Mouse (Mus musculus) right cerebral cortex, postnatal 14 days (tissue): ENCODE measurements around the gene Tead1.
A peak's percentile ranks its signal among the peaks of the same experiment; 100 is the strongest.
"Not testable (repeated sequence)": the region's sequence is repeated elsewhere in the genome, so short reads cannot be mapped to it uniquely, and the experiment has no call there.

Experiments used
- DNase-seq: peaks from one replicate; pipeline ENCODE4 v3.0.0; 2022

Gene Tead1

GRCm38 (mm10) chr7:112868551-112869465, 189.7 kb downstream of the Tead1 start:
- peak; percentile 64 for DNase-seq

DNA sequence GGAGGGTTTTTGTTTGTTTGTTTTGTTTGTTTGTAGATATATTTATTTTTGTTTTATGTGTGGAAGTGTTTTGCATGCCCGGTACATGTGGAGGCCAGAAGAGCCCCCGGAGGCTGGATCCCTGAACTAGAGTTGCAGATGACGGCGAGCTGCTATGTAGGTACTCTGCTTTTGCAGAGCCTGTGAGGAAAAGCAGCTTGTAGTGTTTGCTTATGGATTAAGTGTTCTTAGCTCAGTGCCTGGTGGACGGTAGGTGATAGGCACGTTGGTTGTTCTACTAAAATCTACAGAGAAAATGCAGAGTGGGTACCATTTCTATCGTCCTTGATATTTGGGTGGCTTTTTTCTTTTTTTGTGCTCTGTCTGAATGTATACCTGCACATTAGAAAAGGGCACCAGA, 192.6 kb downstream of the Tead1 start:
- no peak for DNase-seq

DNA sequence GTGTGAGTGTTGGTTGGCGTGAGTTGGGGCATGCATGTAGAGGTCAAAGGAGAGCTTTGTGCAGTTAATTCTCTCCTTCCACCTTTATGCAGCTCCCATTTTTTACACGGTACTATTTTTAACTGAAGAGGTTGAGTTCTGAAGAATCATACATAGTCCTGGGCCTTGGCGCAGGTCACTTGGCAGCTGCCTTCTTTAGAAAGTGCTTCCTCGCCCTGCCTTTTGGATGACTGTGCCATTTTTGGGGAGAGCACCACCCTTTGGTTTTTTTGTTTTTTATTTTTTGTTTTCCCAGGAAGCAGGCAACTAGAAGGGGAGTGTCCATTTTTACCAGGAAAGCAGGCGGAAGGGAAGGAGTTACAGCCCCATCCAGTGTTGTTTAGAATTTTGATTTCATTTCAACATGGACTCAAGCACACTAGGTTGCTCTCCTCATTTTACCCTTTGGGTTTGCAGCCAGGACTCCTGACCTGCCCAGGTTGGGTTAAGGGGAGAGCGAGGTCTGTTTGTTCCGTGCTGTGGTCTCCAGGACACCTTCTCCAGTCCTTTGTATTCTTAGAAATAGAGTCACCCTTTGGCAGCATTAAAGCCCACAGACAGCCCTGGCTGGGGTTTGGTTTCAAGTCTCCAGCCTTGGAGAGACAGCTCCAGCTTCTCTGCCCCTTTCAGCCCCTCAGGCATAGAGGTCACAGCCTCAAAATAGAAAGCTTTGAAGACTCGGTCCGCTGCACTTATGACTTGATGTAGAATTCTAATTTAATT, 193.5 kb downstream of the Tead1 start:
- no peak for DNase-seq

GRCm38 (mm10) chr7:112876128-112876527, 197.0 kb downstream of the Tead1 start:
- DNase-seq, result no peak

DNA sequence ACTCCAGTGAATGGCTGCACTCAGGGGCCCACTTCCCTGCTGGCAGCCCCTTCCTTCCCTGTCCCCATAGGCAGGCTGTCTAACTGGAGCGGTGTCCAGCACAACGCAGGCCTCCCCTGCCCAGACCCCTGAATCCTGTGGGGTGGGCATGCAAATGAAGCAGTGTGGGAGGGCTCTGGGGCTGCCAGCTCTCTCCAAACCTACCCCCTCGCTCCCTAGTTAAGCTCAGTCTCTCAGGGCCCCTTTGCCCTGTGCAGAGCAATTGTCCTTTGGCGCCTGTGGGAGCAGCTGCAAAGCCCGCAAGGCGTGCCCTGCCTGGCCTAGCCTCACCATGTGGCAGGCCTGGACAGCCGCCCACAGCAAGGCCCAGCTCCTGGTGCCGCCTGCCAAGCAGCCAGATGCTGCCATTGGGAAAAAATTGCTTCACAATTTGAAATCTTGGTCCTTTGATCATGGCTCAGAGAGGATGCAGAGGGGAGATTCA, 204.7 kb downstream of the Tead1 start:
- DNase-seq, result peak; percentile 56

- no peak for DNase-seq
These were observed 206.4 kb downstream of the Tead1 start for GRCm38 (mm10) chr7:112885546-112885945.

GRCm38 (mm10) chr7:112891883-112892282, 212.8 kb downstream of the Tead1 start:
- DNase-seq, result no peak

DNA sequence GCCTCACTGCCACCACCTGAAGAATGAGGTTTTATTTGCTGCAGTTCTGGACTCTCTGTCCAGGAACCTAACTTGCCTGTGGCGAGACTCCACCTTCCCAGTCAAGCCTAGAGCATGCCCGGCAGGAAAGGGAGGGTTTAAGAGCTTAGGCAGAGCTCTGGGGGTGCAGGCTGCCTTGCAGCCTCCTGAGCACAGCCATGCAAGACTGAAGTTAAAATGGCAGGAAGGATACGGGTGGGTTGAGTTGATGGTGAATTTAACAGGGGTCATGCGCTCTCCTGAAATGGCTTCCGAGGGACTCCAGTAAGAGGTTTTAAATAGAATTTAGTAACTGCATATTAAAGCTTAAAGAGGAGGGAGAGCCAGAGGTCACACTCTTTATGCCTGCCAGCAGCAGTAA, 213.5 kb downstream of the Tead1 start:
- no peak for DNase-seq

GRCm38 (mm10) chr7:112896363-112896762, 217.2 kb downstream of the Tead1 start:
- DNase-seq, result no peak

GRCm38 (mm10) chr7:112901710-112902109, 222.6 kb downstream of the Tead1 start:
- no peak for DNase-seq

- DNase-seq, result no peak
These were observed 227.7 kb downstream of the Tead1 start for GRCm38 (mm10) chr7:112906848-112907247.

DNA sequence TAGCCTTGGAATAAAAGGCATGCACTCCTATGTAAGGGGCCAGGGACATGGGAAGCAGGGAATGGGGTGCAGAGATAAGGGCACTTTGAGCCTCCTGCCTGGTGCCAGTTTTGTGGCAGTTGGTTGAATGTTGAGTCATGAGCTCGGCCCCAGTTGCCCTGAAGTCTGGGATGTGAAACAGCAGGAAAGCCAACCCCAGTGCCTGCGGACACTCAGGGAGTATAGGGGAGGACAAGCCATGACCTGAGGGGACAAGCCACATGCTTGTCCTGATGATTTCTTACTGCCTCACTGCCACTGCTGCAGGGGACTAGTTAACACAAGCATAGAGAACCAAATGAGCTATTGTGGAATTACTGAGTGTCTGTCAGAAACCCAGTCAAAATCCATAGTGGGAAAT, 228.3 kb downstream of the Tead1 start:
- DNase-seq, result no peak

DNA sequence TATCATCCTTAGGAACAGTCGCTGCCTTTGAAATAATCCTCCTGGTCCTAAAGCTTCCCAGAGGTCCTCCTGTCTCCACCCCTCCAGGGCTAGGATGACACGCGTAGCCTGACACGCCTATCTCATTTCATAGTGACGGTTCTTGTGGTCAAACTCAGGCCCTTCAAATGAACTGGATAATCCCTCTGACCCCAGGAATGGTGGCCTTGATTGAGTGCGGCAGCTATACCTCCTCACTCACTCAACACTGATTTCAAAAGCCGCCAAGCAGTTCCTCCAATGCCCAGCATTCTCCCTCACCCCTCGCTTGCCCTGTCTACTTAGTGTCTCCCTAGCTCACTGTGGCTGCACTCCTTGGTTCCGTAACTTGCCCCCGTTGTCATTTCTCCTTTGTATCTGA, 230.0 kb downstream of the Tead1 start:
- DNase-seq, result no peak

- DNase-seq, result no peak
These were observed 233.9 kb downstream of the Tead1 start for GRCm38 (mm10) chr7:112912969-112913368.

DNA sequence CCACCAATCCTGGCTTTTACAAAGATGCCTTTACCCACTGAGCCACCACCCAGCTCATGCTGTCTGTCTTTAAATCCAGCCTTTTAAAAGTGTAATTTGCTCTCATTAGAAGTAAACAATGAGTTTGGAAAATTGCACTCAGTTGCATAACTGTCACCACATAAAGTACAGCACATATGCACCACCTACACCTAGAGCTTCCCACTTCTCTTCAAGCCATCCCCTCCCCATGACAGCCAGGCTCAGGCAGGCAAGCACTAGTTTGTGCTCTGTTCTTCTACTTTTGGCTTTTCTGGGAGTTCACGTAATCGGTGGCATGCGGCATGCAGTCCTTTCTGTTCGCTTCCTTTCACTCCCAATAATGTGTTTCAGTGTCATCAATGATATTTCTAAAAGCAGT, 236.5 kb downstream of the Tead1 start:
- no peak for DNase-seq

DNA sequence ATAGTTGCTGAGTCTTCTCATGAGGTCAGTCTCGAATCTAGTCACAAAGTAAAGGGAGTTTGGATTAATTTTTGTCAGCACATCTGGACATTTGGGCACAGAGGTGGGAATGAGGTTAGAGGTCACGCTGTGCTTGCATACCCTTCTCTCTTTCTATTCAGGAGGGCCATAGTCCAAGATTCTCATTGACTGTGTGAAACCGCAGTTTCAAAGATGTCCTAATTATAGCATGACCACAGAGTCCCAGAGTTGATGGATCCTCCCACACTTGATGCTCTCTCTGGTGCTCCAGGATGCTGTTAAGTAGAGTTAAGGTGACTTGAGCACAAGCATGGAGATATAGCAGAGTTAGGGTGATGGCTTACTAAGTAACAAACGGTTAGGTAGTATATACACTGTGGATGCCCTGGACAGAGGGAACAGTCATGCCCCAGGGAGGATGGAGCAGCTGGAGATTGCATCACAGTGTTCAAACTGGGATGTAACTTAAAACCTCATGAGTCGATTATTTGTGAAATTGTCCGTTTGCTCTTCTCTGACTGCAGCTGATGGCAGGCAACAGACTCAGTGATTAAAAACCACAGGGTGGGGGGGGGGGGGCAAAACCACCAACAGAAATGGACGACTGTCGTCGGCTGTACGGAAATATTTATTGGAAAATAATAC, 238.6 kb downstream of the Tead1 start:
- no peak for DNase-seq

DNA sequence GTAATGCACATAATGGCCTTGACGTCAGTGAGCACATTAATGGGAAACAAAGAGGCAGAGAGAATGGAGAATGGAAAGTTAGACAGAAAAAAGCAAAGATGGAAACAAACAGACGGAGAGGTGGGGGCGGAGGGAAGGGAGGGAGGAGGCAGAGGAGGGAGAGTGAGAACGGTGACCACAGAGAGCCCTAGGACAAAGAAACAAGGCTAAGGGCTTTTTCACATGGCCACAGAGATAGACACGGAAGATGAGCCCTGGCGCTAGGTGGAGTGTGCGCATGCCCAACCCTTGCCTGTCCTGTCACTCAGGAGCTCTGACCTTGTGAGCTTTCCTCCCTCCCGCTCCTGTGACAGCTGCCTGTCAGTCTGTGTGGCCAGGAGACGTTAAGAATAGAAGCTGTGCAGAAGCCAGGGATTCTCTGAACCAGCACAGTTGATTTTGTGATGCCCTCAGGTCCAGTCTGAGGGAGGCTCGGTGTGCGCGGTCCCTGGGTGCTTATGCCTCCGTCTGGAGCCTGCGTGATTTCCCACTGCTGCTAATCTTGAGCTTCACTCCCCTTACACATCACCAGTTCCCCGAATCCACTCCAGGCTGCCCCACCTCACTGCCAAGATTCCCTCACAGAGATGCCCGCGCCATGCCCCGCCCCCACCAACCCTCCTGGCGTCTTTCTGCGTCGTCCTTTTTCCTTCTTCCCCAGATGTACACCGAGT, 239.3 kb downstream of the Tead1 start:
- DNase-seq, result peak; percentile 25

GRCm38 (mm10) chr7:112919845-112920244, 240.7 kb downstream of the Tead1 start:
- peak; percentile 69 for DNase-seq

- no peak for DNase-seq
These were observed 243.7 kb downstream of the Tead1 start for GRCm38 (mm10) chr7:112922801-112923200.

- no peak for DNase-seq
These were observed 244.6 kb downstream of the Tead1 start for GRCm38 (mm10) chr7:112923712-112924111.

DNA sequence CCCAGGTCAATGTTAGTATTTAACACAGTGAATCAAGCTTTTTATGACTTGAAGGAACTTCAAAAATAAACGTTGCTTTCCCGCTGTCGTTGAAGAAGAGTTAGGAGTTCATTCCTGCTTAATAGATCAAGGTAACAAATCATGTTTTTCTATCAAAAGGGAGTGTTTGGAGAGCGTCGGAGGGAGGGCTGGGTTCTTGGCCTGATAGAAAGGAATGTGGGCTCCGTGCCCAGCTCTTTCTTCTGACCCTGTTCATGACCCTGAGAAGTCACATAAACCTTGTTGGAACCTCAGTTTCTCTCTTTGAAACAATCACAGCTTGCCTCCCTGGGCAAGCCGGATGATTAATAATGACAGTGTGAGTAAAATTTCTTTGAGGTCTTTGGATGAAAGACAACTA, 251.6 kb downstream of the Tead1 start:
- no peak for DNase-seq

GRCm38 (mm10) chr7:112935876-112936275, 256.8 kb downstream of the Tead1 start:
- DNase-seq, result not testable (repeated sequence)

DNA sequence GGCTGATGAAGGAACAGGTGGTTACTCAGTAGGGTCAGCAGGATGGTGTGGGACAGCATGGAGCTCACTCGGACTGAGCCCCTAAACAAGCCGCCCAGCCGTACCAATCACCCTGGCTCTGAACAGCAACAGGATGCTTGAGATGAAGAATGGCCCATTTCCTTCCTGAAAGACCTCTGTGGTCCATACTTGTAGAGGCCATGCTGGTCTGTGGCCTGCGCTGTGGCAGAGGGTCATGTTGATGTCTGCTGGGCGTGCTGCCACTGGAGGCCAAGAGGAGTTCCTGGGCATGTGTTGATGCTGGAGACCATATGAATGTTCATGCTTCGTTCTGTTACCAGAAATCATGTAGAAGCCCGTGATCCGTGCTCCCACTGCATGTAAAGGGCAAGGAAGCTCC, 258.0 kb downstream of the Tead1 start:
- DNase-seq, result no peak
